Mouse (Mus musculus) liver, adult 2 months (tissue): ENCODE measurements around the gene Tmem208.

Source experiments
- CTCF ChIP-seq: fragments of 200-500 bp; IDR thresholded peaks from 2 replicates; pipeline ENCODE4 v1.5.1; 2011; ENCODE audit warnings: low read depth, low read length, control low read depth
- POLR2A ChIP-seq: fragments of 200-500 bp; IDR thresholded peaks from 2 replicates; pipeline ENCODE4 v1.6.1; 2011; ENCODE audit warnings: low read length, control low read depth; ENCODE audit not compliant: insufficient read depth; ENCODE audit errors: extremely low read depth

DNA sequence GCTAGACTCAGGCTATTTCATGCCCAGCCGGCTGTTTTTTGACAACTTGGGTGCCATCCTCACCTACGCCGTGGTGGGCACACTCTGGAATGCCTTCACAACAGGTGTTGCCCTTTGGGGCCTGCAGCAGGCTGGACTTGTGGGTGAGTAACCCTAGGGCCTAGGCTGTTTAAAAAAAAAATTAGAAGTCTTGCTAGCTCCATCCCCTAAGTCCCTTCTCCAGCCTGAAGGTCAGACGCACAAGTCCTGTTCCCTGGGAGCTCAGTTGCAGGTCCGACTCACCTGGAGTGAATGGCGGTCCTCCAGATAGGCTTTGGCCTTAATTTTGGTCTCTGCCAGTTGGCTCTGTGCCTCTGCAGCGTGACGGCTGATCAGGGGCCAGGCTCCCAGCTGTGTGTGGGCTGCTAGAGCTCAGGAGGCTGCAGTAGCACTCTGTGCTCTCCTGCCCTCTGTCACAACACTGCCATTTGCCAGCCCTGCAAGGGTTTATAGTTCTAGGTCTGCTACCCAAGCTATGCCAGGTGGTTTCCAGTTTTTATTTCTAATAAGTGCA, 27.5 kb downstream of the Tmem208 start:
- TF ChIP-seq CTCF (no peak), POLR2A (no peak)
